Mouse (Mus musculus) ES-E14 (cell line): ENCODE data around the gene Gm20605.

Experiments
- CHD2 ChIP-seq: IDR thresholded peaks from 2 replicates; pipeline ENCODE4 v1.6.1; 2014; ENCODE audit warnings: mild to moderate bottlenecking, low read depth, low read length, inconsistent platforms
- HCFC1 ChIP-seq: IDR thresholded peaks from 2 replicates; pipeline ENCODE4 v1.6.1; 2012; ENCODE audit warnings: low read length, inconsistent platforms, borderline replicate concordance; ENCODE audit not compliant: insufficient read depth
- MAFK ChIP-seq: IDR thresholded peaks from 2 replicates; pipeline ENCODE4 v1.6.1; 2014; ENCODE audit warnings: mild to moderate bottlenecking, low read depth, low read length, inconsistent platforms; ENCODE audit not compliant: insufficient read depth
- ZC3H11A ChIP-seq: IDR thresholded peaks from 2 replicates; pipeline ENCODE4 v1.6.1; 2012; ENCODE audit warnings: low read depth, mild to moderate bottlenecking, inconsistent platforms, low read length, borderline replicate concordance
- ZNF384 ChIP-seq: IDR thresholded peaks from 2 replicates; pipeline ENCODE4 v1.6.1; 2012; ENCODE audit warnings: low read depth, low read length, inconsistent platforms

GRCm38 (mm10) chr5:137653366-137653765 lies 24.4 kb downstream of the Gm20605 start:
- TF ChIP-seq CHD2 (no peak), ZNF384 (no peak), MAFK (no peak), ZC3H11A (no peak), HCFC1 (no peak)
